Mouse (Mus musculus) 3T3-L1 (cell line): ENCODE measurements at regions not wholly inside any gene's neighbourhood (a gene's known extent, or its start where the extent isn't known, plus 50 kb on each side); places are given as distances from the start of the nearest gene placed in this dataset.

ENCODE experiments used
- DNase-seq: peaks from one replicate; pipeline ENCODE4 v3.0.0-alpha.2; 2015; ENCODE audit warnings: low read depth, low spot score

DNA sequence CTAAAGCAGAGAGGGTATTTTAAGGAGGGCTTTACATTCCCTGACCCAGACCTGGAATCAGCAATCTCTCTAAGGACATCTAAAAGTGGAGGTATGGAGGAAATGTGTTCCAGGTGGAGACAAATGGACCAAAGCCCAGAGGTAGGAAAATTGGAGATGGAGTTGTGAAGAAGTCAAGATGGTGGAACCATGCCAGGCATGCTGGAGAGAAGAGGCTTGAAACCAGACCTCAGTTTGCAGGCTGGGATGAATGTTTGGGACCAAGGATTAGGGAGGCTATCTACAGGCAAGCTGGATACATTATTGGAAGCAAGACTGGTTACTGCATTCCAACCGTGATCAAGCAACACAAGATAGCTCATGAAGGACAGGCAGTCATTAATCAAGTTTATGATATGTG is 88.3 kb upstream of the Nckap5 start:
- DNase-seq: no peak

DNA sequence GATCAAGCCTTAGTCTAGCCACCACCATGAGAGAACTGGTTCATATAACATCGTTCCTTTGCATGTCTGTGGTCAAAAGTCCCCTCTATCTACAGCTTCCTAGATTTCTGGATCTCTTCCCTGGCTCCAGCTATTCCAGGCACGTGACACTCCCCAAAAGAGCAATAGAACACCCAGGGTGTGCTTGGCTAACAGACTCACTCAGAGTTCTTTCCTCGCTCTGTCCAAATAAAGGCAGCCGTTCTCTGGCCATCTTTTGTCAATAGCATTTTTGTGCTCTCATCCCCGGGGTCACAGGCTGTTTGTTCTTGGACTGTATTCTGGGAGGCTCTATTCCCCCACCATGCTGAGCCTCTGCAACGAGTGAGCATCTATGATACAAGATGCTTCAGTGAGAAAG is 87.3 kb upstream of the Nckap5 start:
- DNase-seq: no peak

DNA sequence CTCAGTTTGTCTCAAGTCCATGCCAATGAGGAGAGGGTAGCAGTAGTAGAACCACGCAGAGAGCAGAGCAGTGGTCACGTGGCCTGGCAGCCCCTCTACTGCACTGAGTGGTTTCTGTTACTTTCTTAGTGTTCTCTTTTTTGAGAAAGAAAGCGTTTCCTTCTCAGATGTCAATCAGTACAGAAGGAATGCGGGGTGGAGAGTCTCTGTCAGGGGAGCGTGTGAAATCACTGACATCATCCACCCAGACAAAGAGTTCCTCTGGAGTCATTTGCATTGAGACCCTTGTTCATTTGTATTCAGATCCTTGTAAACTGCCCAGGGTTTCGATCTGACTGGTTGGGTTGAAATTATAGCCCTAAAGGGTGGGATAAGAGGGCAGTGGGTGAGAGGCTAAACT is 85.8 kb upstream of the Nckap5 start:
- DNase-seq: no peak

- DNase-seq: no peak
Measured at GRCm38 (mm10) chr1:126911277-126912060, 80.9 kb upstream of the Nckap5 start.

DNA sequence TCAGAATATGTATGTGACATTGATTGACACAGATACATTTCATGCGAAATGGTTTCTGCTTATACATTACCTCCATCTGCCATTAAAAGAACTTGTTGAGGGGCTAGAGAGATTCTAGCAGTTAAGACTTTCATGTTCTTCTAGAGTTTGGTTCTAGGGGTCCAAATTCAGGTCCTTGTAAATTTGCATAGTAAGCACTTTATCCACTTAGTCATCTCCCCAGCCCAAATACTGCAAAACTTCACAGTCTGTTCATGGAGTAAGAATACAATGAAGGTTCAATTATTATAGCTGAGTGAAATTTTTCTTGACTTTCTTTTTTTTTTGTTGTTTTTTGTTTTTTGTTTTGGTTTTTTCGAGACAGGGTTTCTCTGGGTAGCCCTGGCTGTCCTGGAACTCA is 76.8 kb upstream of the Nckap5 start:
- no peak for DNase-seq

DNA sequence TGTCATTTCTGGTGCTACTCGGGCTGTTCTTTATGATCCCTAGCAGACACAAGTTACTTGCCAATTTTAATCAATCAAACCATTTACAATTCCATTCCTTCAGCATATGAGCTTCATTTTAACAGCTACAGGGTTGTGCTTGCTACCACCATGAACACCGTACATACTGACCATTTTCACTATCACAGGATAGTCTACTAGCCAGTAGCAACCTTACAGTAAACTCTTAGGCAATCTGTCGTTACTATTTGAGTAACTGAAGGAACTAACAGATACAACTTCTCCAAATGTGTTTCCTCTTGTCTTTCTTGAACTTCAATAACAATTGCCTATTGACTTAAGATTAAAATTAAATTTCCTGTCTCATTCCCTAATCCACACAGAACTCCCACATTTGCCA is 67.9 kb upstream of the Nckap5 start:
- no peak for DNase-seq

DNA sequence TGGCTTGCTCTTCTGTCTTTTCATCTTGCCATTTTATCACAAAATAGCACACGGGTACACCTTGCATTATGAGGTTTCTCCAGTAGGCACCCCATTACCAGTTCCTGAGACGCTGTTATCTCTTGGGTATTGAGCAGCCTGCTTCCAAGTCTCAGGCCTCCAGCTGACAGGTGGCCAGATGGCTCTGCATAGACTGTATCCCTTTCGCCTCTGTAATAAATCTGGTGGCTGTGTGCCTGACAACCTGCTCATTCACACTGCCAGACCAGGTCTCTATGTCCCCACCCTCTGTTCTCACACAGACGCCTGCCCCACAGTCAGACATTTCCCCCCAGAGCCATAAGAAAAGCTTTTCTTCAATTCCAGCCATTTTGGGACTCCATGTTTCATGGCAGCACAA is 66.3 kb upstream of the Nckap5 start:
- DNase-seq: no peak

- DNase-seq: no peak
Measured at GRCm38 (mm10) chr1:126880801-126881200, 50.2 kb upstream of the Nckap5 start.
